Mouse (Mus musculus) T-cell, adult 66 days (primary cell): ENCODE results near the gene Gm3417. TPM values are rescaled to one million over a fixed set of nuclear protein-coding genes. Genes with fewer than 3 reads are reported as not detected.

Experiments used
- total RNA-seq, 2 experiments: library from RNA; stranded (reverse); gene quantifications; 3 replicates in 1 of 2; 4 replicates in 1 of 2; pipeline ENCODE4 v1.2.4; 2023

Gm3417 gene
- total RNA-seq: not detected

DNA sequence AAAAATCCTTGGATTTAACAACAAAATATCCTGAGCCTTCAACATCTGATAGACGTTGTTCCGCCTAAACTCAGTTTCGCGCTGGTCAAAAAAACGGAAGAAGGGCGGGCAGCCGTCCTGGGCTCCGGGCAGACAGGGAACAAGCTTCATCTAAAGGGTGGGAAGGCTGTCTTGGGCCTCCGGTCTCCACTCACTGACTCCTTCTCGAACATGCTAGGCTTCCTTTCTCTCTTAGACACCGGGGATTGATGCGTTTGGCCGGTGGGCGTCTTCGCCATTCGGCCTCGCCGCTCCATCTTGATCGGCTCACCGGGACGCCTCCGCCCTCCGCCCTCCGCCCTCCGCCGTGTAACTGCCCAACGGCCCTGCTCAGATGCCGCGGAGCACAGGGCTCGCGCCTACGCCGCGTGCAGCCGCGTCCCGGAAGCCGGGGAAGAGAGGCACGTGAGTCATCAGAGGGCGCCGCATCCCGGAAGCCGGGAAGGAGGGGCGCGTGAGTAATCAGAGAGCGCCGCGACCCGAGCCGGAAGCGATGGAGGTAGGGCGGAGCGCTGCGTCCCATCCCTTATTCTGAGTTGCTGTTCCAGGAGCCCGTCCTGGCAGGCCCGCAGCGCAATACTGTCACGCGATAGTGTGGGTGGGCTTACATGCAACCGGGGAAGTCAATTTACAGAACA is at the start of gene Gm3417, which contains the start of gene 9030025P20Rik:
TSS of gene Gm3417 (minus strand) at position 429 of the 677 bp plus-strand sequence.
TSS of gene 9030025P20Rik (plus strand) at position 107 of the 677 bp plus-strand sequence.

GRCm38 (mm10) chr17:15009706-15010413 is 31.3 kb upstream of the Gm3417 start, which contains the start of gene Gm3435:
Gene Gm3435, plus strand, starts transcription at chr17:15010176.

DNA sequence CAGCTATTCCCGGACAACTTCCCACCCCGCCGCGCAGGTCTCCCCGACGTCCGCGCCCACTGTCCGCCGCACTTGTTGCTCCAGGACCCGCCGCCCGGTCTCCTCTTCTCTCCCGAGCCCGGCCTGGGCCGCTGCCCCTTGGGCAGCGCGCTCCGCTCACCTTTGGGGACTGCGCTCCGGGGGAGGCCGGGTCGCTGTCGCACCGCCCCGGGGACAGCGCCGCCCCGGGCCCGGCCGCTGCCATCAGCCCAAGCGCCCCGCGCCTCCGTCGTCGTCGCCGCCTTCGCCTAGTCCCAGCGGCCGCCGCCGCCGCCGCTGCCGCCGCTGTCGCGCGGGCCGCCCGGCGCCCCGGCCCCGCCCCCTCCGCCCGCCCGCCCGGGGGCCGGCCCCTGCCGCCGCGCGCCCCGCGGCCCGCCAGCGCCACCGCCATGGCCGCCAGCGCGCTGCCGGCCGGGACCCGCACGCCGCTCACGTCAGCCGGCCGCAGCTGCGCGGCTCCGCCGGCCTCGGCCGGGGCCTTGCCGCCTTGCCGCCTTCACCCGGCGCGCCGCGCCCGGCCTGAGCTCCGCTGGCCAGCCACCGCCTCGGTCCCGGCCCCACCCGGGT is 17.5 kb downstream of the Gm3417 start, which contains the start of gene Phf10:
TSS of gene Phf10 (minus strand) at position 323 of the 606 bp plus-strand sequence.

GRCm38 (mm10) chr17:14943009-14943728 is 35.4 kb downstream of the Gm3417 start, which contains the start of the genes Wdr27 and 1600012H06Rik:
Gene Wdr27, minus strand, starts transcription at chr17:14943158.
Gene 1600012H06Rik, plus strand, starts transcription at chr17:14943184.

Other genes with a start within 250 kb of the Gm3417 start
- gene Wdr27, start 35.6 kb downstream of the Gm3417 start, total RNA-seq: not detected
- 10 to 100 TPM; 16.6 to 23.0 TPM for gene 1600012H06Rik, start 35.6 kb downstream of the Gm3417 start, total RNA-seq
- gene Phf10, start 17.5 kb downstream of the Gm3417 start, total RNA-seq: 10 to 100 TPM; 38.6 to 50.0 TPM
- 10 to 100 TPM; 23.6 to 26.1 TPM for gene 9030025P20Rik, start 322 bp downstream of the Gm3417 start, total RNA-seq
- gene Gm3435, start 31.4 kb upstream of the Gm3417 start, total RNA-seq: 1 to 10 TPM; 7.3 to 7.7 TPM
- 100 to 1,000 TPM; 118 to 130 TPM for gene Ermard, start 62.4 kb upstream of the Gm3417 start, total RNA-seq
- gene Tcte3, start 62.7 kb upstream of the Gm3417 start, total RNA-seq: not detected
- gene Gm3448, start 62.7 kb upstream of the Gm3417 start, total RNA-seq: 1 to 10 TPM; 8.2 to 9.2 TPM